Mouse (Mus musculus) thymus, adult 2 months (tissue): ENCODE data around the gene Trabd2b.

Source experiments
- CTCF ChIP-seq: fragments of 200-500 bp; IDR thresholded peaks from 2 replicates; pipeline ENCODE4 v1.5.1; 2012; ENCODE audit warnings: mild to moderate bottlenecking, control low read depth, low read length, moderate library complexity, borderline replicate concordance; ENCODE audit not compliant: control insufficient read depth, poor library complexity, insufficient read depth; ENCODE audit errors: extremely low read depth
- POLR2A ChIP-seq: fragments of 200-500 bp; IDR thresholded peaks from 2 replicates; pipeline ENCODE4 v1.6.1; 2012; ENCODE audit warnings: mild to moderate bottlenecking, low read length, control low read depth, moderate library complexity; ENCODE audit not compliant: control insufficient read depth, poor library complexity, insufficient read depth; ENCODE audit errors: extremely low read depth

GRCm38 (mm10) chr4:114583546-114584144, 177.1 kb downstream of the Trabd2b start:
- TF ChIP-seq POLR2A (no peak), CTCF (no peak)
